Mouse (Mus musculus): ENCODE results near the gene Six2. TPM values are rescaled to one million over a fixed set of nuclear protein-coding genes. Genes with fewer than 3 reads are reported as not detected.

The Six2 gene
- polyA plus RNA-seq, 1 experiment from 2014 or later: not detected

DNA sequence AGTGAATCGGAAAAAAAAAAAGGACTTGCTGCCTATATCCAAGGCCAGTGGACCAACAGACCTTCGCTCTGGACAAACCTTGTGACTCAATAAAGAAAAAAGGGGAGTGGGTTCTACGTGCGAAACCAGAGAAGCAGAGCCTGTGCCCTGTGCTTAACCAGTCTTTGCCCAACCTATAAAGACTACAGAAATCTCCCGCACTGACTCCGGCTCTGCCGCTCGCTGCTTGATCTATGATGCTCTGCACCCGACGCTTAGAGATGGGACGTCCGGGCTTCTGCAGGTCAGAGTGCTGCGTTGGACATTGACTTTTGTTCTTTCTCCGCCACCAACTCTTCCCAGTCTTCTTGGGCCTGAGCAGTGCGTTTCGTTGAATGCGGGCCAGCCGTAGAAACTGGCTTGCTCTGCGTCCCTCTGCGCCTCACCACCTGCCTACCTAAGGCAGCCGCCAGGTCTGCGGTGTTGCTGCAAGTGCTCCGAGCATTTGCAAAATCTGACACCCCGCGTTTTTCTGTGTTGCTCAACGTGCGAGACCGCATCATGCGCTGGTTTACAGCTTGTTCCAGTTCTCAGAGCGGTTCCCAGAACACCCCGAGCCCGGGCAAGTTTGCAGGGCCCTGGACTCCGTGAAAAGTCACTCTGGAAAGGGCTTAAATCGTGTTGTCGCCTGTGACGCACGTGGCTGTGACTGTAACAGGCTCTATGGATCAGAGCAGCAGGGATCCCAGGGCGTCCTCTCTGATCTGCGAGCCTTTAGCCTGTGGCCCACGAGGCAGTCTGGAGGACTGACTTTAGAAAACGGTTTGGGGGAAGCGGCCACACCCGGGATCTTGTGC is 3.8 kb upstream of the Six2 start:
- Histone ChIP-seq H3K9me3 (ENCODE audit: low read length) (no peaks in the 10 kb centered on the region), H3K4me2 (ENCODE audit: low read depth, low read length) (no peak overlapping the region)

GRCm38 (mm10) chr17:85690969-85691335 is 2.9 kb upstream of the Six2 start:
- Histone ChIP-seq H3K36me3 (replicated peaks; ENCODE audit: insufficient read depth, low read length) (no peaks in the 10 kb centered on the region), H3K27ac (ENCODE audit: low read depth) (no peak overlapping the region), H3K9me3 (ENCODE audit: low read length) (no peaks in the 10 kb centered on the region), H3K4me3 (ENCODE audit: low read depth, low read length) (no peak overlapping the region), H3K9ac (replicated peaks) (no peak overlapping the region), H3K4me1 (ENCODE audit: insufficient read depth) (peaks cover 18% of the 10 kb centered on the region; the same call in 1 of the 2 replicates), H3K27me3 (ENCODE audit: insufficient read depth, low read length) (peaks cover 83% of the 10 kb centered on the region), H3K4me2 (ENCODE audit: low read depth, low read length) (no peak overlapping the region)
- TF ChIP-seq CTCF (IDR thresholded peaks at IDR 0.05; ENCODE audit: low read depth) (no peak), EP300 (IDR thresholded peaks at IDR 0.05; ENCODE audit: low read depth) (no peak)
- DNase-seq (no peak), ATAC-seq (no peak)
- 4% methylated on average over 4 of the region's 4 CpGs for WGBS (ENCODE audit: insufficient replicate concordance)

More for the DNA sequence above, 3.8 kb upstream of the Six2 start:
- Histone ChIP-seq H3K9ac (replicated peaks) (no peak overlapping the region), H3K27ac (ENCODE audit: low read depth) (no peak overlapping the region), H3K36me3 (replicated peaks; ENCODE audit: insufficient read depth, low read length) (no peaks in the 10 kb centered on the region), H3K4me1 (ENCODE audit: insufficient read depth) (peaks cover 18% of the 10 kb centered on the region; the same call in 1 of the 2 replicates), H3K27me3 (ENCODE audit: insufficient read depth, low read length) (peaks cover 77% of the 10 kb centered on the region), H3K4me3 (ENCODE audit: low read depth, low read length) (no peak overlapping the region)
- 4% methylated on average over 43 of the region's 43 CpGs for WGBS (ENCODE audit: insufficient replicate concordance)
- TF ChIP-seq EP300 (IDR thresholded peaks at IDR 0.05; ENCODE audit: low read depth): no peak
- TF ChIP-seq CTCF (IDR thresholded peaks at IDR 0.05; ENCODE audit: low read depth): no peak
- ATAC-seq (no peak), DNase-seq (no peak)

- WGBS (ENCODE audit: insufficient replicate concordance): 4% methylated on average over 6 of the region's 6 CpGs
- peaks cover 18% of the 10 kb centered on the region; the same call in 1 of the 2 replicates for H3K4me1 ChIP-seq (ENCODE audit: insufficient read depth)
- H3K4me2 ChIP-seq (ENCODE audit: low read depth, low read length): no peak overlapping the region
- H3K27ac ChIP-seq (ENCODE audit: low read depth): no peak overlapping the region
- no peak for TF ChIP-seq CTCF (IDR thresholded peaks at IDR 0.05; ENCODE audit: low read depth)
- TF ChIP-seq EP300 (IDR thresholded peaks at IDR 0.05; ENCODE audit: low read depth): no peak
- H3K36me3 ChIP-seq (replicated peaks; ENCODE audit: insufficient read depth, low read length): no peaks in the 10 kb centered on the region
- peaks cover 88% of the 10 kb centered on the region for H3K27me3 ChIP-seq (ENCODE audit: insufficient read depth, low read length)
- no peak overlapping the region for H3K9ac ChIP-seq (replicated peaks)
- H3K9me3 ChIP-seq (ENCODE audit: low read length): no peaks in the 10 kb centered on the region
- ATAC-seq (no peak), DNase-seq (no peak)
- no peak overlapping the region for H3K4me3 ChIP-seq (ENCODE audit: low read depth, low read length)
Measured at GRCm38 (mm10) chr17:85690323-85690968, 2.4 kb upstream of the Six2 start.

GRCm38 (mm10) chr17:85689807-85690319 is 1.8 kb upstream of the Six2 start:
- Histone ChIP-seq H3K4me3 (ENCODE audit: low read depth, low read length) (no peak overlapping the region), H3K27ac (ENCODE audit: low read depth) (no peak overlapping the region), H3K9me3 (ENCODE audit: low read length) (no peaks in the 10 kb centered on the region), H3K4me2 (ENCODE audit: low read depth, low read length) (no peak overlapping the region), H3K9ac (replicated peaks) (no peak overlapping the region), H3K27me3 (ENCODE audit: insufficient read depth, low read length) (peaks cover 94% of the 10 kb centered on the region), H3K4me1 (ENCODE audit: insufficient read depth) (peaks cover 18% of the 10 kb centered on the region; the same call in 1 of the 2 replicates), H3K36me3 (replicated peaks; ENCODE audit: insufficient read depth, low read length) (no peaks in the 10 kb centered on the region)
- DNase-seq (no peak), ATAC-seq (no peak)
- no peak for TF ChIP-seq CTCF (IDR thresholded peaks at IDR 0.05; ENCODE audit: low read depth)
- TF ChIP-seq EP300 (IDR thresholded peaks at IDR 0.05; ENCODE audit: low read depth): no peak
- 10% methylated on average over 5 of the region's 5 CpGs for WGBS (ENCODE audit: insufficient replicate concordance)

DNA sequence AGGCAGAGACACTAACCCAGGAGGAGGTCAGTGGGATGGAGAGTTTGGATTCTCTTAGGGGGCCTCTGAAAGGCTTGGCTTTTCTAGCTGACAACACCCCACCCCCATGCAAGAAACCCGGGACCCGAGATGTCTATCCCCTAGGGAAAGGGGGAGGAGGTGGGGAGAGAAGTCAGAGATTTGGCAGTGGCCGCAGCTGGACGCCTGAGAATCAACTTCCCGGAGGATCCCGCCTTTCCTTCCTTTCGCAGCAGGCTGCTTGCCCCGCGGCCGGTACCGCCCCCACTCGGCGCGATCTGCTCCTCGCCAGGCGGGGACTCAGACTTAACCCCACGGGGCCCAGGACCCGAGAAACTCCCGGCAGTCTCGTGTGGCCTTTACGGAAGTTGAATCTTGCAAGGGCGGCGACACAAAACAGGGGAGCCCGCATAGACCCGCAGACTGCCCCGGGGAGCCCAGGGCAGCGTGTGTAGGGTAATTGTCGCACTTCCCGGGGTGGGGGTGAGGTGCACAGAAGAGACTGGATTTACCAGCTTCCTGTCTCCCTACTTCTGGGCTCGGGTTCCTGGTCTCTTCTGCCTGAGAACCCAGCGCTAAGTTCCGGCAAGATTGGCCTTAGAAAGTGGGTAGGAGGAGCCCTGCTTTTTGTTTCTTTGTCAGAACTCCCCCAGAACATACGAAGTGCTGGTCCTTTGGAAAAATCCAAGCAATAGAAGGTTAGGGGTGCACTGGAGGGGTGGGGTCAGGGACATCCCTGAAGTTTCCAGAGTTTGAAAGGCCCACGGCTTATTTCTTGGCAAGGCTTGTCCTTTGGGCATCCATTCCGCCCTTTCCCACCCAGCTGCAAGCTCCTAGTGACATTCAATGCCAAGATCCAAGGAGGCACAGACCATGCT is 1.1 kb upstream of the Six2 start:
- 1% methylated on average over 34 of the region's 35 CpGs for WGBS (ENCODE audit: insufficient replicate concordance)
- Histone ChIP-seq H3K4me3 (ENCODE audit: low read depth, low read length) (peak overlapping the region; percentile 28), H3K27me3 (ENCODE audit: insufficient read depth, low read length) (peaks cover 97% of the 10 kb centered on the region), H3K27ac (ENCODE audit: low read depth) (no peak overlapping the region), H3K9ac (replicated peaks) (no peak overlapping the region), H3K36me3 (replicated peaks; ENCODE audit: insufficient read depth, low read length) (no peaks in the 10 kb centered on the region), H3K4me2 (ENCODE audit: low read depth, low read length) (peak overlapping the region; percentile 4; the same call in 1 of the 2 replicates), H3K9me3 (ENCODE audit: low read length) (no peaks in the 10 kb centered on the region), H3K4me1 (ENCODE audit: insufficient read depth) (peaks cover 18% of the 10 kb centered on the region; the same call in 1 of the 2 replicates)
- no peak for DNase-seq
- ATAC-seq: no peak
- TF ChIP-seq EP300 (IDR thresholded peaks at IDR 0.05; ENCODE audit: low read depth): no peak
- TF ChIP-seq CTCF (IDR thresholded peaks at IDR 0.05; ENCODE audit: low read depth): no peak
